Mouse (Mus musculus): ENCODE measurements around the gene Gtf2f2.
"Not testable (repeated sequence)": the region's sequence is repeated elsewhere in the genome, so short reads cannot be mapped to it uniquely, and the experiment has no call there.

Gene Gtf2f2

GRCm38 (mm10) chr14:75998082-75998481 lies 12.6 kb downstream of the Gtf2f2 start:
- no peak for DNase-seq (ENCODE audit: low spot score)

GRCm38 (mm10) chr14:75992371-75992770 lies 18.3 kb downstream of the Gtf2f2 start:
- no peak for DNase-seq (ENCODE audit: low spot score)

- DNase-seq (ENCODE audit: low spot score) = no peak
Measured at GRCm38 (mm10) chr14:75990936-75991335, 19.7 kb downstream of the Gtf2f2 start.

- DNase-seq (ENCODE audit: low spot score) = no peak
Measured at GRCm38 (mm10) chr14:75989168-75989567, 21.5 kb downstream of the Gtf2f2 start.

- DNase-seq (ENCODE audit: low spot score) = no peak
Measured at GRCm38 (mm10) chr14:75986878-75987483, 23.7 kb downstream of the Gtf2f2 start.

- no peak for DNase-seq (ENCODE audit: low spot score)
Measured at GRCm38 (mm10) chr14:75985112-75985511, 25.6 kb downstream of the Gtf2f2 start.

- no peak for DNase-seq (ENCODE audit: low spot score)
Measured at GRCm38 (mm10) chr14:75983891-75984290, 26.8 kb downstream of the Gtf2f2 start.

GRCm38 (mm10) chr14:75981231-75981630 lies 29.4 kb downstream of the Gtf2f2 start:
- no peak for DNase-seq (ENCODE audit: low spot score)

GRCm38 (mm10) chr14:75976107-75976506 lies 34.6 kb downstream of the Gtf2f2 start:
- peak; percentile 14 for DNase-seq (ENCODE audit: low spot score)

- no peak for DNase-seq (ENCODE audit: low spot score)
Measured at GRCm38 (mm10) chr14:75967291-75967690, 43.4 kb downstream of the Gtf2f2 start.

- no peak for DNase-seq (ENCODE audit: low spot score)
Measured at GRCm38 (mm10) chr14:75964433-75964832, 46.2 kb downstream of the Gtf2f2 start.

GRCm38 (mm10) chr14:75964000-75964399 lies 46.7 kb downstream of the Gtf2f2 start:
- DNase-seq (ENCODE audit: low spot score) = no peak

- no peak for DNase-seq (ENCODE audit: low spot score)
Measured at GRCm38 (mm10) chr14:75963215-75963614, 47.5 kb downstream of the Gtf2f2 start.

- no peak for DNase-seq (ENCODE audit: low spot score)
Measured at GRCm38 (mm10) chr14:75962250-75962649, 48.4 kb downstream of the Gtf2f2 start.

- DNase-seq (ENCODE audit: low spot score) = no peak
Measured at GRCm38 (mm10) chr14:75954766-75955165, 55.9 kb downstream of the Gtf2f2 start, which contains the start of gene Kctd4. Gene Kctd4 (plus strand): TSS chr14:75955009.

GRCm38 (mm10) chr14:75953011-75953410 lies 57.7 kb downstream of the Gtf2f2 start:
- DNase-seq (ENCODE audit: low spot score) = no peak

GRCm38 (mm10) chr14:75947674-75948073 lies 63.0 kb downstream of the Gtf2f2 start:
- no peak for DNase-seq (ENCODE audit: low spot score)

- DNase-seq (ENCODE audit: low spot score) = no peak
Measured at GRCm38 (mm10) chr14:75942365-75942764, 68.3 kb downstream of the Gtf2f2 start.

GRCm38 (mm10) chr14:75941500-75941899 lies 69.2 kb downstream of the Gtf2f2 start:
- DNase-seq (ENCODE audit: low spot score) = no peak

- no peak for DNase-seq (ENCODE audit: low spot score)
Measured at GRCm38 (mm10) chr14:75937714-75938113, 73.0 kb downstream of the Gtf2f2 start.

- DNase-seq (ENCODE audit: low spot score) = peak; percentile 19
Measured at GRCm38 (mm10) chr14:75934359-75934758, 76.3 kb downstream of the Gtf2f2 start.

GRCm38 (mm10) chr14:75931266-75931665 lies 79.4 kb downstream of the Gtf2f2 start:
- DNase-seq (ENCODE audit: low spot score) = no peak

- not testable (repeated sequence) for DNase-seq (ENCODE audit: low spot score)
Measured at GRCm38 (mm10) chr14:75929713-75930112, 81.0 kb downstream of the Gtf2f2 start.

- DNase-seq (ENCODE audit: low spot score) = no peak
Measured at GRCm38 (mm10) chr14:75923314-75924052, 87.2 kb downstream of the Gtf2f2 start.

Measured in c-Kit-positive CD71-positive TER-119-positive erythroid progenitor cells, embryonic 14.5 days (primary cell).